Mouse (Mus musculus) intestine, embryonic 16.5 days (tissue): ENCODE data around the gene Ncam2. TPM values are rescaled to one million over a fixed set of nuclear protein-coding genes. Genes with fewer than 3 reads are reported as not detected.
A peak's percentile ranks its signal among the peaks of the same experiment; 100 is the strongest.

Source experiments
- ATAC-seq: fragments of 200-750 bp; cut with Nextera tagmentation; 2 replicates; pipeline ENCODE4 v1.8.0; 2017; ENCODE audit warnings: moderate TSS enrichment, moderate library complexity
- H3K27ac ChIP-seq: fragments of 300-500 bp; sonication (generic); 2 replicates; pipeline ENCODE4 v1.5.1; 2014; ENCODE audit warnings: mild to moderate bottlenecking, low read length
- H3K27me3 ChIP-seq: fragments of 300-500 bp; sonication (generic); replicated peaks from 2 replicates; pipeline ENCODE4 v1.6.1; 2014; ENCODE audit warnings: low read length, control low read depth, mixed read lengths; ENCODE audit not compliant: control insufficient read depth, insufficient read depth
- H3K36me3 ChIP-seq: fragments of 300-500 bp; sonication (generic); 2 replicates; pipeline ENCODE4 v1.6.1; 2014; ENCODE audit warnings: low read length, control low read depth; ENCODE audit not compliant: control insufficient read depth, insufficient read depth
- H3K4me1 ChIP-seq: fragments of 300-500 bp; sonication (generic); 2 replicates; pipeline ENCODE4 v1.6.1; 2014; ENCODE audit warnings: low read length, control low read depth, mixed read lengths; ENCODE audit not compliant: control insufficient read depth, insufficient read depth
- H3K4me2 ChIP-seq: fragments of 300-500 bp; sonication (generic); 2 replicates; pipeline ENCODE4 v1.6.1; 2014; ENCODE audit warnings: low read depth, low read length, control low read depth
- H3K4me3 ChIP-seq: fragments of 300-500 bp; sonication (generic); 2 replicates; pipeline ENCODE4 v1.5.1; 2014; ENCODE audit warnings: mild to moderate bottlenecking, low read length
- H3K9ac ChIP-seq: fragments of 300-500 bp; sonication (generic); 2 replicates; pipeline ENCODE4 v1.6.1; 2014; ENCODE audit warnings: low read depth, low read length
- H3K9me3 ChIP-seq: fragments of 300-500 bp; sonication (generic); 2 replicates; pipeline ENCODE4 v1.6.1; 2016; ENCODE audit warnings: low read length, control low read depth; ENCODE audit not compliant: control insufficient read depth
- WGBS: fragments of 180-500 bp; shearing (Covaris S2); extraction: QIAGEN DNeasy Blood & Tissue Kit; methylation state at CpG from one replicate; pipeline ENCODE4 v1.1.7; 2014; 5-methylcytosine and 5-hydroxymethylcytosine counted together
- polyA plus RNA-seq: library from polyadenylated mRNA; unstranded; fragments of >200 nt; fragmentation: Nextera tagmentation; extraction: Ambion mirVana; gene quantifications from 2 replicates; pipeline ENCODE4 v1.2.1, GENCODE M21; 2015

Gene Ncam2
- polyA plus RNA-seq, 1 experiment from 2014 or later = 2.3 TPM

GRCm38 (mm10) chr16:81201992-81202391 is 1.5 kb downstream of the Ncam2 start:
- Histone ChIP-seq H3K9ac (no peak overlapping the region), H3K9me3 (no peaks in the 10 kb centered on the region), H3K4me3 (no peak overlapping the region), H3K27ac (no peak overlapping the region), H3K4me1 (peaks cover 3% of the 10 kb centered on the region; the same call in 1 of the 2 replicates), H3K27me3 (no peaks in the 10 kb centered on the region; the same call in 1 of the 2 replicates), H3K4me2 (no peak overlapping the region), H3K36me3 (no peaks in the 10 kb centered on the region)
- no peak for ATAC-seq
- 9% methylated on average over 4 of the region's 4 CpGs for WGBS

DNA sequence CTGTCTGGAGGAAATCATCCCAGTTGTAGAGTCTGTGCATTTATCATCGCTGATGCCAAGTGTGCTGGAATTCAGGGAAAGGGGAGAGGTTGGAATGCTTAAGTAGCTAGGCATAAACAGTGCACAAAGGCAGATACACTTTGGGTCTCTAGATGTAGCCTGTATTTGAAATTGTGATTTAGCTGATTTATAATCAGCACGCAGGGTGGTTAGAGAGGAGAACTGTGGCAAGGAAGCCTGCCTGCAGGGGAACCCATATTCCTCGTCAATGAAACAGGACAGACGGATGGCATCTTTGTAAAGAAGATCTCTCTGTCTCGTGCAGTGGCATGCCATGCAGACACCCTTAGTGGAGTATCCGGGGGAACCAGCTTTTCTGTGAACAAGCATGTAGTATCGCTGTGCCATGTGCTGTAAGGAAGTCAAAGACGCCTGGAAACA is 2.2 kb downstream of the Ncam2 start:
- Histone ChIP-seq H3K4me1 (peaks cover 3% of the 10 kb centered on the region; the same call in 1 of the 2 replicates), H3K27ac (no peak overlapping the region), H3K9me3 (no peaks in the 10 kb centered on the region), H3K27me3 (no peaks in the 10 kb centered on the region; the same call in 1 of the 2 replicates), H3K36me3 (no peaks in the 10 kb centered on the region), H3K4me2 (no peak overlapping the region), H3K9ac (no peak overlapping the region), H3K4me3 (no peak overlapping the region)
- WGBS = 50% methylated on average over 8 of the region's 8 CpGs
- ATAC-seq = no peak

DNA sequence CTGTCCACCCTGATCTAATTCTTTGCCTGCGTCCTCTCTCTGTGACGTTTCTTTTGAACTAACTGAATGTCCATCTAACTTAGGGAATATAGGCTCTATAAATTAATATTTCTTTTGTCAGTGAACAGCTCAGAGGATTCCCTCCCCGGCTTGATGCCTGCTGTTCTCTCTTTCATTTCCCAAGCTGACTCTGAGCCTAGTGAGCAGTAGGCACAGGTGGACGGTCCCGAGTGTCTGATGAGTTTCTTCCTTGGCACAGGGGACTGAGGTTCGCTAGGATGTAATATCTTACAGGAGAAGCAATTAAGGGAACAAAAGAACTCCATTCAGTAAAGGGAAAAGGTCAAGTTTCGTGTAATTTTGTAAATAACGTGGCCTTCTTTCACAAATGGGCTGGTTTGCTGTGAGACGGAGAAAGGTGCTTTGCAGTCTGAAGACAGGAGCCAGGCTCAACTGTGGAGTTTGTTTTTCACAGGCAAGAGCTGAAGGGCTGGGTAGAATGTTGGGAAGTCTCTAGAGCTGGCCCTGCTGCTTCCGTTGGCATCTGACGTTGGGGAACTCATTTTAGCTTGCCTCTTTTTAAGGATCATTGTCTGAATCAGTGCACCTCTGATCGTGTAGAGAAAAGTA is 4.0 kb downstream of the Ncam2 start:
- Histone ChIP-seq H3K4me3 (no peak overlapping the region), H3K4me1 (peaks cover 3% of the 10 kb centered on the region; the same call in 1 of the 2 replicates), H3K9ac (no peak overlapping the region), H3K27me3 (no peaks in the 10 kb centered on the region; the same call in 1 of the 2 replicates), H3K9me3 (no peaks in the 10 kb centered on the region), H3K27ac (no peak overlapping the region), H3K4me2 (no peak overlapping the region), H3K36me3 (no peaks in the 10 kb centered on the region)
- ATAC-seq = no peak
- 71% methylated on average over 12 of the region's 12 CpGs for WGBS

DNA sequence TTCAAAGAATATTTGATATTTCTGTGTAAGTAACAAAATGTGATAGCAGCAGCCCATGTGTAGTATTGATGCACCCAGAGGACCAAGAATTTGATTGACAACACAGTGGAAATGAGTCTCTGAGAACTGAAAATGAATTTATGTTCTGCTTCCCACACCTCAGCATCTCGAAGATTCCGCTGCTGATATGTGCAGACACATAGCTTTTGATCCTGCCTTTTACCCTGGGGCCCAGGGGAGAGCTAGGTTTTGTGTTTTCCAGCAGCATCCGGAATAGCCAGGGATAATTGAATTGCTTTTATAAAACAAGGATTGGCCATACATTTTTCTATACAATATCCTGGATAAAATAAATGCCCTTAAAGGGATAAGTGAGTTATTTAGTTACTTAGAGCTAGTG is 20.7 kb downstream of the Ncam2 start:
- no peak for ATAC-seq
- Histone ChIP-seq H3K4me2 (no peak overlapping the region), H3K9ac (no peak overlapping the region), H3K27me3 (no peaks in the 10 kb centered on the region), H3K4me3 (no peak overlapping the region), H3K36me3 (no peaks in the 10 kb centered on the region), H3K4me1 (no peaks in the 10 kb centered on the region), H3K27ac (no peak overlapping the region), H3K9me3 (no peaks in the 10 kb centered on the region)
- WGBS = 75% methylated on average over 3 of the region's 3 CpGs

GRCm38 (mm10) chr16:81223841-81224240 is 23.3 kb downstream of the Ncam2 start:
- Histone ChIP-seq H3K9me3 (no peaks in the 10 kb centered on the region), H3K27ac (no peak overlapping the region), H3K4me1 (no peaks in the 10 kb centered on the region), H3K9ac (no peak overlapping the region), H3K27me3 (no peaks in the 10 kb centered on the region), H3K4me3 (no peak overlapping the region), H3K36me3 (no peaks in the 10 kb centered on the region), H3K4me2 (no peak overlapping the region)
- WGBS = 68% methylated on average over 1 of the region's 1 CpGs
- no peak for ATAC-seq

DNA sequence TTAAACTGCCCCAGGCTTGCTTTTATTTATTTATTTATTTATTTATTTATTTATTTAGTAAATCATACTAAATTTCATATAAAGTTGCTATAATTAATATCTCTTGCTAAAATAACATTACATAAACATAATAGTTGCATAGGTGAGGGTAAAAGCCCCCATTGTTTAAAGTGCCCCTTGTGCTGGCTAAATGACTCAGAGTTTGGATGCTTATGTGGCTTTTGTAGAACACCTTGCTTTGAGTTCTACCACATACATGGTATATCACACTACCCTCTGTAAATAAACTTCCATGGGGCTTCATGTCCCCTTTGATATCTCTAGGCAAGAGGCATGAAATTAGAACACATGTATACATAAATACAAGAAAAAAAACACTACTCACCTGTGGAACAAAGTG is 23.8 kb downstream of the Ncam2 start:
- no peak overlapping the region for H3K9ac ChIP-seq
- H3K9me3 ChIP-seq = no peaks in the 10 kb centered on the region
- H3K36me3 ChIP-seq = no peaks in the 10 kb centered on the region
- no peak overlapping the region for H3K4me2 ChIP-seq
- H3K4me1 ChIP-seq = no peaks in the 10 kb centered on the region
- no peaks in the 10 kb centered on the region for H3K27me3 ChIP-seq
- H3K27ac ChIP-seq = no peak overlapping the region
- no peak for ATAC-seq
- H3K4me3 ChIP-seq = no peak overlapping the region

- ATAC-seq = no peak
- Histone ChIP-seq H3K4me3 (no peak overlapping the region), H3K9ac (no peak overlapping the region), H3K9me3 (no peaks in the 10 kb centered on the region), H3K27ac (no peak overlapping the region), H3K4me1 (no peaks in the 10 kb centered on the region), H3K4me2 (no peak overlapping the region), H3K27me3 (no peaks in the 10 kb centered on the region), H3K36me3 (no peaks in the 10 kb centered on the region)
These were observed 54.4 kb downstream of the Ncam2 start for GRCm38 (mm10) chr16:81254875-81255274.

DNA sequence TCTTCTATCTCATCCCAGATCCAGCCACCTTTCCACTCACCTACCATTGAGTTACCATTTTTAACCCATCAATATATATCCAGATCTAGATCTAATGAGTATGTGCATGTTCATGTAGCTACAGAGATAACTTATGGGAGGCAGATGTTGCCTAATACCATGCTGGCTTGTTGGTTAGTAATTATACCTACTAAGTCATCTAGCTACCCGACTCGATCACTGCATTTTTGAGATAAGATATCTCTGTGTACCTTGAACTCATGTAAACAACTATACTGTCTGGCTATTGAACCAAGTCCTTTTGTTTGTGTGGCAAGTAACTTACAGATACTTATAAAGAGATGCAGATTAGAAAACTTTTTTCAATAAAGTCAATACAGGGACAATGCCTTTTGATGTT is 59.9 kb downstream of the Ncam2 start:
- no peaks in the 10 kb centered on the region for H3K27me3 ChIP-seq
- H3K4me1 ChIP-seq = no peaks in the 10 kb centered on the region
- WGBS = 45% methylated on average over 2 of the region's 2 CpGs
- no peak overlapping the region for H3K4me3 ChIP-seq
- ATAC-seq = peak; percentile 76
- H3K36me3 ChIP-seq = no peaks in the 10 kb centered on the region
- no peaks in the 10 kb centered on the region for H3K9me3 ChIP-seq
- H3K27ac ChIP-seq = no peak overlapping the region
- no peak overlapping the region for H3K9ac ChIP-seq
- H3K4me2 ChIP-seq = no peak overlapping the region

GRCm38 (mm10) chr16:81273597-81274360 is 73.3 kb downstream of the Ncam2 start:
- H3K36me3 ChIP-seq = no peaks in the 10 kb centered on the region
- whole genome bisulfite sequencing = 81% methylated on average over 2 of the region's 2 CpGs
- ATAC-seq = no peak

More at GRCm38 (mm10) chr16:81273597-81274360, 73.3 kb downstream of the Ncam2 start:
- Histone ChIP-seq H3K9ac (no peak overlapping the region), H3K4me3 (no peak overlapping the region), H3K27ac (no peak overlapping the region), H3K9me3 (no peaks in the 10 kb centered on the region), H3K4me1 (no peaks in the 10 kb centered on the region), H3K27me3 (no peaks in the 10 kb centered on the region), H3K4me2 (no peak overlapping the region)
